25 mouse cellular contexts compared by ENCODE assay signal in genomic region chr13:111646204-111646603, GRCm38 (mm10). TPM values are rescaled to one million over a fixed set of nuclear protein-coding genes. Genes with fewer than 3 reads are reported as not detected.
"Had no signal": no experiment of that assay in that cellular context is flagged by ENCODE, and none has a peak within 500 bp of the region (broad histone marks: within the 10 kb centered on the region; RNA-seq: fewer than 3 reads in every experiment).

No protein-coding gene starts in this region.

- H3K9ac ChIP-seq: intestine, embryonic 15.5 days; limb, embryonic 13.5 days; liver, embryonic 15.5 days; lung, embryonic 15.5 days; midbrain, embryonic 13.5 days; neural tube, embryonic 15.5 days had no signal

- H3K27ac ChIP-seq: intestine, embryonic 15.5 days; limb, embryonic 13.5 days; liver, embryonic 15.5 days; lung, embryonic 15.5 days; midbrain, embryonic 13.5 days; neural tube, embryonic 15.5 days had no signal

- ATAC-seq: intestine, embryonic 15.5 days; midbrain, embryonic 13.5 days had no signal

- H3K36me3 ChIP-seq: intestine, embryonic 15.5 days; limb, embryonic 13.5 days; liver, embryonic 15.5 days; lung, embryonic 15.5 days; midbrain, embryonic 13.5 days; neural tube, embryonic 15.5 days had no signal

- H3K27me3 ChIP-seq: intestine, embryonic 15.5 days; limb, embryonic 13.5 days; lung, embryonic 15.5 days; midbrain, embryonic 13.5 days; neural tube, embryonic 15.5 days had no signal

- H3K4me3 ChIP-seq: intestine, embryonic 15.5 days; limb, embryonic 13.5 days; liver, embryonic 15.5 days; lung, embryonic 15.5 days; midbrain, embryonic 13.5 days; neural tube, embryonic 15.5 days had no signal

- H3K4me1 ChIP-seq: intestine, embryonic 15.5 days; limb, embryonic 13.5 days; liver, embryonic 15.5 days; lung, embryonic 15.5 days had no signal

- H3K9me3 ChIP-seq: intestine, embryonic 15.5 days; liver, embryonic 15.5 days; lung, embryonic 15.5 days; neural tube, embryonic 15.5 days had no signal

- DNase-seq: kidney, adult 18-20 months; kidney, postnatal 10 days; left cerebral cortex, postnatal 4 days; lung, postnatal 14 days; right cerebral cortex, postnatal 14 days; thymus, adult 2 months; thymus, postnatal 25 days had no signal

RNA-seq across cellular contexts. Expression of gene Gm10198, which starts 53.6 kb away (rescaled TPM):
- total RNA-seq: layer of hippocampus, adult 8-10 months; layer of hippocampus, postnatal 14 days; left cerebral cortex, adult 18-20 months; left cerebral cortex, postnatal 10 days; left cerebral cortex, postnatal 4 days; liver, adult 2 months; midbrain, postnatal 0 days had no signal
- polyA plus RNA-seq: intestine, embryonic 15.5 days; kidney, embryonic 14.5 days; large intestine, adult 2 months; limb, embryonic 13.5 days; liver, adult 2 months; liver, embryonic 15.5 days; lung, embryonic 15.5 days; midbrain, embryonic 13.5 days; midbrain, postnatal 0 days; neural tube, embryonic 11.5 days; neural tube, embryonic 15.5 days; spleen, adult 2 months; stomach, embryonic 14.5 days; testis, adult 2 months; thymus, adult 2 months had no signal
